Mouse (Mus musculus): ENCODE data around the gene Wrb.

Gene Wrb

GRCm38 (mm10) chr16:96158511-96159080 lies 13.4 kb downstream of the Wrb start:
- no peak for DNase-seq (ENCODE audit: low spot score in 2 of 2)

GRCm38 (mm10) chr16:96159091-96159731 lies 14.0 kb downstream of the Wrb start:
- peak; percentile 53 to 60 for DNase-seq (ENCODE audit: low spot score in 2 of 2)

- no peak for DNase-seq (ENCODE audit: low spot score in 2 of 2)
These were observed 14.7 kb downstream of the Wrb start for GRCm38 (mm10) chr16:96159794-96160346.

- DNase-seq (ENCODE audit: low spot score in 2 of 2) = no peak
These were observed 15.7 kb downstream of the Wrb start for GRCm38 (mm10) chr16:96160927-96161326.

- DNase-seq (ENCODE audit: low spot score in 2 of 2) = no peak
These were observed 16.1 kb downstream of the Wrb start for GRCm38 (mm10) chr16:96161336-96161735.

GRCm38 (mm10) chr16:96165723-96166264 lies 20.6 kb downstream of the Wrb start:
- no peak for DNase-seq (ENCODE audit: low spot score in 2 of 2)

GRCm38 (mm10) chr16:96168837-96169236 lies 23.6 kb downstream of the Wrb start:
- no peak for DNase-seq (ENCODE audit: low spot score in 2 of 2)

- DNase-seq (ENCODE audit: low spot score in 2 of 2) = no peak
These were observed 28.4 kb downstream of the Wrb start for GRCm38 (mm10) chr16:96173648-96174047.

- no peak for DNase-seq (ENCODE audit: low spot score in 2 of 2)
These were observed 30.2 kb downstream of the Wrb start for GRCm38 (mm10) chr16:96175399-96175798.

- DNase-seq (ENCODE audit: low spot score in 2 of 2) = no peak
These were observed 33.9 kb downstream of the Wrb start for GRCm38 (mm10) chr16:96179156-96179555.

- no peak for DNase-seq (ENCODE audit: low spot score in 2 of 2)
These were observed 42.4 kb downstream of the Wrb start for GRCm38 (mm10) chr16:96187619-96188018.

GRCm38 (mm10) chr16:96191531-96192506 lies 46.6 kb downstream of the Wrb start, which contains the start of gene Lca5l:
TSS of gene Lca5l (minus strand) at chr16:96192271.
- DNase-seq (ENCODE audit: low spot score in 2 of 2) = peak; percentile 98 to 99

- DNase-seq (ENCODE audit: low spot score in 2 of 2) = peak; percentile 42 to 68
These were observed 54.9 kb downstream of the Wrb start, which contains the start of gene Sh3bgr for GRCm38 (mm10) chr16:96199913-96200701. TSS of gene Sh3bgr (plus strand) at chr16:96200450.

- no peak for DNase-seq (ENCODE audit: low spot score in 2 of 2)
These were observed 55.5 kb downstream of the Wrb start for GRCm38 (mm10) chr16:96200702-96201028.

- DNase-seq (ENCODE audit: low spot score in 2 of 2) = no peak
These were observed 56.5 kb downstream of the Wrb start for GRCm38 (mm10) chr16:96201485-96202232.

Data from urinary bladder, postnatal 36 days (tissue).